Mouse (Mus musculus) lung, adult 18-20 months (tissue): Measurements from ENCODE around the gene Galr3.
A peak's percentile ranks its signal among the peaks of the same experiment; 100 is the strongest.

Experiments used
- DNase-seq, 2 experiments: peaks; one replicate each; pipeline ENCODE4 v3.0.0; 2022; ENCODE audit warnings: mixed read lengths in 2 of 2

Galr3 gene

GRCm38 (mm10) chr15:79060887-79061565, 19.3 kb downstream of the Galr3 start:
- peak; percentile 32 to 50 for DNase-seq

- peak; percentile 99 for DNase-seq
These were observed 20.9 kb downstream of the Galr3 start, which contains the start of gene Ankrd54 for GRCm38 (mm10) chr15:79062376-79063159. Ankrd54 (minus strand) TSS chr15:79062893.

GRCm38 (mm10) chr15:79063160-79063740, 21.6 kb downstream of the Galr3 start:
- no peak for DNase-seq

- DNase-seq: no peak
These were observed 23.5 kb downstream of the Galr3 start for GRCm38 (mm10) chr15:79065086-79065770.

GRCm38 (mm10) chr15:79066276-79066675, 24.6 kb downstream of the Galr3 start:
- peak in 1 of 2 experiments; percentile 42 for DNase-seq

- no peak for DNase-seq
These were observed 25.9 kb downstream of the Galr3 start for GRCm38 (mm10) chr15:79067631-79068030.

GRCm38 (mm10) chr15:79068416-79068815, 26.7 kb downstream of the Galr3 start:
- no peak for DNase-seq

GRCm38 (mm10) chr15:79071117-79072039, 29.7 kb downstream of the Galr3 start:
- peak; percentile 22 to 49 for DNase-seq

GRCm38 (mm10) chr15:79073752-79074151, 32.1 kb downstream of the Galr3 start:
- no peak for DNase-seq

- DNase-seq: no peak
These were observed 32.8 kb downstream of the Galr3 start for GRCm38 (mm10) chr15:79074446-79074845.

GRCm38 (mm10) chr15:79074913-79075532, 33.3 kb downstream of the Galr3 start, which contains the start of gene Eif3l:
Eif3l (plus strand) TSS chr15:79075179.
- DNase-seq: peak; percentile 88 to 93

GRCm38 (mm10) chr15:79075658-79076365, 34.1 kb downstream of the Galr3 start:
- DNase-seq: no peak

- no peak for DNase-seq
These were observed 37.9 kb downstream of the Galr3 start for GRCm38 (mm10) chr15:79079567-79079966.

GRCm38 (mm10) chr15:79092284-79092683, 50.6 kb downstream of the Galr3 start:
- no peak for DNase-seq
